Mouse (Mus musculus): Measurements from ENCODE around the gene Tpcn2.

Tpcn2 gene

GRCm38 (mm10) chr7:145234841-145235790 lies 48.7 kb downstream of the Tpcn2 start:
- TF ChIP-seq GATA4 (IDR thresholded peaks at IDR 0.05; ENCODE audit: insufficient replicate concordance, low read length): no peak

GRCm38 (mm10) chr7:145231659-145232058 lies 52.2 kb downstream of the Tpcn2 start:
- no peak for TF ChIP-seq GATA4 (IDR thresholded peaks at IDR 0.05; ENCODE audit: insufficient replicate concordance, low read length)

- no peak for TF ChIP-seq GATA4 (IDR thresholded peaks at IDR 0.05; ENCODE audit: insufficient replicate concordance, low read length)
Observed at GRCm38 (mm10) chr7:145226641-145227040, 57.2 kb downstream of the Tpcn2 start.

DNA sequence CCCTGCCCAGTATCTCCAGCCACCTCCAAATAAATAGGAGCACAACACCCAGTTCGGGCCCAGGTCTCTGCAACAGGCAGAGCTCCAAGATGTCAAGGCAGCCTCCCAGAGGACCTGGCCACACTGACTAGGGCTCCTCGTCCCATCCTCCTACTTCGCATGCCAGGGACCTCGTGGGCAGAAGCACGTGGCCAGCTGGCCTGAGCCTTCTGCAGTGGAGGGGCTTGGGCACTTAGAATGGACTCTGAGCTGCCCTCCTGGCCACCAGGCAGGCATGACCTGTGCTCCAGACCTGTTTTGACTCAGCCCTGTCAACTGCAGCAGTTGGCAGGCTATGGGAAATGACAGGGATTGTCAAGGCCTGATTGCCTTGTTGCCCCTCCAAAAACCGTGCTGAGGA lies 58.2 kb downstream of the Tpcn2 start:
- TF ChIP-seq GATA4 (IDR thresholded peaks at IDR 0.05; ENCODE audit: insufficient replicate concordance, low read length): no peak

GRCm38 (mm10) chr7:145221841-145222689 lies 61.7 kb downstream of the Tpcn2 start:
- TF ChIP-seq GATA4 (IDR thresholded peaks at IDR 0.05; ENCODE audit: insufficient replicate concordance, low read length): no peak

DNA sequence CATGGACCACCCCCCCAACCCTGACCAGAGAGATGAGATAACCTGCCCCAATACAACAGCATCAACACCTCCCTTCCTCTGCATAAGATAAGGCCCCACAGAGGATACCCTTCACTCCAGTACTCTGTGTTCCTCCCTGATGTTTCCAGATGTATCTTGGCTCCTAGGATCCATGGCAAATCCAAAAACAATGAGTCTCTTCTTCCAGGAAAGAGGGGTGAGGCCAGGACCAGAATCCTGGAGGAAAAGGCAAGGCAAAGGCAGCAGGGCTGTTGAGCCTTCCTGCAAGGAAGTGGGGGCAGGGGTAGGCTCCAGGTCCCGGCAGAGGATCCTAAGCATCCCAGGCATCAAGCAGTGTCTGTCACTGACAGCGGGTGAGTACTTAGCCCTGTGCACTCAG lies 62.5 kb downstream of the Tpcn2 start:
- no peak for TF ChIP-seq GATA4 (IDR thresholded peaks at IDR 0.05; ENCODE audit: insufficient replicate concordance, low read length)

GRCm38 (mm10) chr7:145219420-145219831 lies 64.4 kb downstream of the Tpcn2 start:
- TF ChIP-seq GATA4 (IDR thresholded peaks at IDR 0.05; ENCODE audit: insufficient replicate concordance, low read length): no peak

DNA sequence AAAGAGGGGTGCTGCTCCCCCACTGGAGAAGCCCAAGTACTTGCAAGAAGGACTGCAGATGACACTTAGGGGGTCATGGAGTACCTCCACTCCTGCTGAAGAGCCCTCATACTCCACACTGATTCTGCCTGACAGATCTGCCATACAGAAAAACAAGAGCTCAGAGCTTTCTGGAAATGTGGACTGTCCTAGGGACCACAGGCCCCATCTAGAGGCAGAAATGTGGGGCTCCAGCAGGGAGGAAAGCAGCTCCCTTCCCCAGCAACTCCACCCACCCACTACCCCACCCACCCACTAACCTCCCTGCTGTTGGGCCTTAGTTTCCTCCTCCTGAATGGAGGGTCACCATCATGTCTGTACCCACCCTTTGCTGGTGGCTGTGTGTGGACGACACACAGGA lies 67.2 kb downstream of the Tpcn2 start:
- no peak for TF ChIP-seq GATA4 (IDR thresholded peaks at IDR 0.05; ENCODE audit: insufficient replicate concordance, low read length)

DNA sequence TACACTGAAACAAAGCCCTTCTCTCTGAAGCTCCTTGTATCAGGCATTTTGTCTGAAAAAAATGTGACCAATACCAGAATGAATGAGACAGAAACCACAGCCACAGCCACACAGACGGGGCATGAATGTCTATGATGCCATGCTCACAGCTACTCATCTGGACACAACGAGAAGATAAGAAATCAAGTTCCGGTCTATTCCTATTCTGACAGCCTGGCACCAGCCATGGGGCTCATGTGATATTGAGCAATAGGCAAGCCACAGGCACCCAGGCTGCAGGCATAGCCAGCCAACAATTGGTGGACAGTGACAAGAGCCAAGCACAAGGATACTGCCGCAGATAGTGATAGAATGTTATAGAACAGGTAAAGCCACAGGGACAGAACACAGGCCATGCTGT lies 68.3 kb downstream of the Tpcn2 start:
- no peak for TF ChIP-seq GATA4 (IDR thresholded peaks at IDR 0.05; ENCODE audit: insufficient replicate concordance, low read length)

GRCm38 (mm10) chr7:145211680-145212659 lies 71.8 kb downstream of the Tpcn2 start:
- TF ChIP-seq GATA4 (IDR thresholded peaks at IDR 0.05; ENCODE audit: insufficient replicate concordance, low read length): no peak

GRCm38 (mm10) chr7:145210477-145211070 lies 73.2 kb downstream of the Tpcn2 start:
- TF ChIP-seq GATA4 (IDR thresholded peaks at IDR 0.05; ENCODE audit: insufficient replicate concordance, low read length): no peak

GRCm38 (mm10) chr7:145208006-145208405 lies 75.8 kb downstream of the Tpcn2 start, which contains the start of gene 1810010D01Rik:
Gene 1810010D01Rik, minus strand, starts transcription at chr7:145208119.
- TF ChIP-seq GATA4 (IDR thresholded peaks at IDR 0.05; ENCODE audit: insufficient replicate concordance, low read length): no peak

DNA sequence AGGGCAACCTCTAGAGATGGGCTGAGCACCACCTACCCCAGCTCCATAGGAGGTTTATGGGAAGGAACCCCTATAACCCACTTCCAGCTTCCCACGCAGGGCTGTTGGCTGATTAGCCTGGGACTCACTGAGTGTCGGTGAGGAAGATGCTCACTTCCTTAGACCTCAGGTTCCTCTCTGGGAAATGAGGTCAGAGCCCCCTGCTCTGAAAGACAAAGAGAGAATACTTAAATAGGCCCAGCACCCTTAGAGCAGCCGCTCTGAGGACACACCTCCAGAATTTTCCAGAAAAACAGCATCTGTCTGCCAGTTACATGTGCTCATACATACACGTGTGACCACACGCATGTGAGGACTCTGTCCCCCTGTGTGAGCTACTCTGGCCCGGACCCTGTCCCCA lies 77.0 kb downstream of the Tpcn2 start:
- TF ChIP-seq GATA4 (IDR thresholded peaks at IDR 0.05; ENCODE audit: insufficient replicate concordance, low read length): no peak

- TF ChIP-seq GATA4 (IDR thresholded peaks at IDR 0.05; ENCODE audit: insufficient replicate concordance, low read length): no peak
Observed at GRCm38 (mm10) chr7:145206056-145206610, 77.7 kb downstream of the Tpcn2 start.

Measured in liver, adult (tissue).